Mouse (Mus musculus): ENCODE measurements around the gene Cant1. TPM values are rescaled to one million over a fixed set of nuclear protein-coding genes. Genes with fewer than 3 reads are reported as not detected.

Gene Cant1
- total RNA-seq, 1 experiment, result 45.4 TPM

DNA sequence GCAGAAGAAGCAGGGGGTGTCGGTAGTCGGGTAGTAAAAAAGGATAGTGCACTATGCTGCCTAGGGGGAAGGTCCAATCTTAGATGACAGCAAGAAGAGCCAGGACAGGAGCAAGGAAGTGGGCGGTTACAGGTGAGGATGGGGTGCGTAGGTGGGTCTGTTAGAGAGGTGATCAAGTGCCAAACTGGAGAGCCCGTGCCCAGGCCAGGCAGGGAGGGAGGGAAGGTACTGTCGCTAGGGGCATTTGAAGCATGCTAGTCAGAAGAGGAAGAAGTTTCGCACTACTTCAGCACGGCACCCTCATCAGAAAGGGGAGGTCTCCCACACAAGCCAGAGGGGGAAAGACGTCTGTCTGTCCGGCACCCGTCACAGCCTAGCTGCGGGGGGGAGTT, 448 bp downstream of the Cant1 start:
- Histone ChIP-seq H3K9me3 (ENCODE audit: control insufficient read depth, insufficient read depth, low read depth, low read length) (no peaks in the 10 kb centered on the region), H3K27ac (ENCODE audit: insufficient read depth, low read depth, low read length, poor library complexity, severe bottlenecking) (no peak overlapping the region), H3K9ac (ENCODE audit: insufficient read depth, low read depth, low read length, poor library complexity, severe bottlenecking) (peak overlapping the region; percentile 95), H3K36me3 (ENCODE audit: control insufficient read depth, insufficient read depth, low read length, poor library complexity, severe bottlenecking) (no peaks in the 10 kb centered on the region; the same call in 1 of the 2 replicates), H3K4me3 (ENCODE audit: insufficient read depth in 1 of 2, low read depth in 1 of 2, low read length in 2 of 2, poor library complexity in 1 of 2, severe bottlenecking in 1 of 2) (peak overlapping the region; percentile 88 to 89), H3K4me1 (ENCODE audit: control insufficient read depth in 2 of 2, insufficient read depth in 2 of 2, low read length in 2 of 2, poor library complexity in 1 of 2) (peaks cover 0 to 4% of the 10 kb centered on the region in 2 experiments; a peak in 1 of 4 replicates)
- no peak for TF ChIP-seq ZC3H11A (IDR thresholded peaks at IDR 0.05; ENCODE audit: borderline replicate concordance, low read depth, low read length)
- no peak for TF ChIP-seq HCFC1 (IDR thresholded peaks at IDR 0.05; ENCODE audit: borderline replicate concordance, insufficient read depth, low read length)
- TF ChIP-seq ZNF384 (IDR thresholded peaks at IDR 0.05; ENCODE audit: low read depth, low read length), result no peak
- in situ Hi-C loops (cut with MboI; ENCODE audit: low sequenced_read_pairs in 2 of 2, unreplicated experiment in 2 of 2), result no loop called here
- no peak for DNase-seq (ENCODE audit: low read depth, low spot score)

DNA sequence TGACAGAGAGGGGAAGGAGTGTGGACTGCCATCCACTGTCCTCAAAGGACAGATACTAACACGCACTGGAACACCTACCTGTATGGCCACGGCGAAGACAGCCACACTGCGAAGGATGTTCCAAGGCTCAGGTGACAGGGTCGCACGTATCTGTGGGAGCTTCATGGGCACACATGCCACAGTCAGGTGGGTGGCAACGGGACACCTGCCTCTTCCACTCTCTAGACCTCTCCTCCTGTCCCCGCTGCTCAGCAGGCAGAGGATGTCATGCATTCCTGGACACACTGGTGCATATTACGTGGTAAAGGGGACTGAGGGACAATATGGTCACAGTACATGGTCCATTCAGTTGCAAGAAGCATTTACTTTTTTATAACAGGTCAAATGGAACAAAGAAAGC, 1.4 kb downstream of the Cant1 start:
- TF ChIP-seq ZC3H11A (IDR thresholded peaks at IDR 0.05; ENCODE audit: borderline replicate concordance, low read depth, low read length) (no peak), HCFC1 (IDR thresholded peaks at IDR 0.05; ENCODE audit: borderline replicate concordance, insufficient read depth, low read length) (no peak), ZNF384 (IDR thresholded peaks at IDR 0.05; ENCODE audit: low read depth, low read length) (no peak), CHD2 (IDR thresholded peaks at IDR 0.05; ENCODE audit: low read depth, low read length) (no peak), MAFK (IDR thresholded peaks at IDR 0.05; ENCODE audit: insufficient read depth, low read depth, low read length) (no peak)
- Histone ChIP-seq H3K9ac (ENCODE audit: insufficient read depth, low read depth, low read length, poor library complexity, severe bottlenecking) (no peak overlapping the region), H3K4me3 (ENCODE audit: insufficient read depth in 1 of 2, low read depth in 1 of 2, low read length in 2 of 2, poor library complexity in 1 of 2, severe bottlenecking in 1 of 2) (peak overlapping the region in 1 of 2 experiments; percentile 16; a peak in 1 of 4 replicates), H3K27ac (ENCODE audit: insufficient read depth, low read depth, low read length, poor library complexity, severe bottlenecking) (no peak overlapping the region), H3K36me3 (ENCODE audit: control insufficient read depth, insufficient read depth, low read length, poor library complexity, severe bottlenecking) (no peaks in the 10 kb centered on the region; the same call in 1 of the 2 replicates), H3K4me1 (ENCODE audit: control insufficient read depth in 2 of 2, insufficient read depth in 2 of 2, low read length in 2 of 2, poor library complexity in 1 of 2) (peaks cover 0 to 4% of the 10 kb centered on the region in 2 experiments; a peak in 1 of 4 replicates), H3K9me3 (ENCODE audit: control insufficient read depth, insufficient read depth, low read depth, low read length) (no peaks in the 10 kb centered on the region)
- in situ Hi-C loops (cut with MboI; ENCODE audit: low sequenced_read_pairs in 2 of 2, unreplicated experiment in 2 of 2), result no loop called here
- no peak for DNase-seq (ENCODE audit: low read depth, low spot score)

DNA sequence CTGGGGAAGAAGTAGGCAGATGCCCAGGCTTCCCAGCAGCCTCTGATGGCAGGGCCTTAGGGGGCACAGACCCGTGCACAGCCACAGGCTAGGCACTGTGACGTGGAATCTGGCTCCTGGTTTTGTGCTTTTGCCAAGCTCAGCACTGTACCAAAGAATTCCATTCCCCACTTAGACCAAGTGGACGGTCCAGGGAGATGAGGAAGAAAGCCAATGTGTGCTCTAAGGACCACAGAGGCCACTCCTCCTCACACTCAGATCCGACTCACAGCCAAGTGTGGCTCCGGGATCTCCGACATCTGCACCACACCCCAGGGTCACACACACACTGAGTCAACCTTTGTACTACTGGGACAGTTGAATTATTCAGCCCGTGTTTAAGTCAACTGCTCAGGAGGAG, 2.8 kb downstream of the Cant1 start:
- no peak overlapping the region for H3K27ac ChIP-seq (ENCODE audit: insufficient read depth, low read depth, low read length, poor library complexity, severe bottlenecking)
- peaks cover 3% of the 10 kb centered on the region; the same call in 1 of the 2 replicates for H3K36me3 ChIP-seq (ENCODE audit: control insufficient read depth, insufficient read depth, low read length, poor library complexity, severe bottlenecking)
- no peak overlapping the region for H3K4me3 ChIP-seq (ENCODE audit: insufficient read depth in 1 of 2, low read depth in 1 of 2, low read length in 2 of 2, poor library complexity in 1 of 2, severe bottlenecking in 1 of 2)
- in situ Hi-C loops (cut with MboI; ENCODE audit: low sequenced_read_pairs in 2 of 2, unreplicated experiment in 2 of 2), result no loop called here
- no peak for DNase-seq (ENCODE audit: low read depth, low spot score)
- no peak overlapping the region for H3K9ac ChIP-seq (ENCODE audit: insufficient read depth, low read depth, low read length, poor library complexity, severe bottlenecking)
- TF ChIP-seq MAFK (IDR thresholded peaks at IDR 0.05; ENCODE audit: insufficient read depth, low read depth, low read length), result no peak
- TF ChIP-seq CHD2 (IDR thresholded peaks at IDR 0.05; ENCODE audit: low read depth, low read length), result no peak
- TF ChIP-seq ZNF384 (IDR thresholded peaks at IDR 0.05; ENCODE audit: low read depth, low read length), result no peak
- no peak for TF ChIP-seq HCFC1 (IDR thresholded peaks at IDR 0.05; ENCODE audit: borderline replicate concordance, insufficient read depth, low read length)
- no peak for TF ChIP-seq ZC3H11A (IDR thresholded peaks at IDR 0.05; ENCODE audit: borderline replicate concordance, low read depth, low read length)
- H3K9me3 ChIP-seq (ENCODE audit: control insufficient read depth, insufficient read depth, low read depth, low read length), result no peaks in the 10 kb centered on the region
- peaks cover 0 to 4% of the 10 kb centered on the region in 2 experiments; a peak in 2 of 4 replicates for H3K4me1 ChIP-seq (ENCODE audit: control insufficient read depth in 2 of 2, insufficient read depth in 2 of 2, low read length in 2 of 2, poor library complexity in 1 of 2)

DNA sequence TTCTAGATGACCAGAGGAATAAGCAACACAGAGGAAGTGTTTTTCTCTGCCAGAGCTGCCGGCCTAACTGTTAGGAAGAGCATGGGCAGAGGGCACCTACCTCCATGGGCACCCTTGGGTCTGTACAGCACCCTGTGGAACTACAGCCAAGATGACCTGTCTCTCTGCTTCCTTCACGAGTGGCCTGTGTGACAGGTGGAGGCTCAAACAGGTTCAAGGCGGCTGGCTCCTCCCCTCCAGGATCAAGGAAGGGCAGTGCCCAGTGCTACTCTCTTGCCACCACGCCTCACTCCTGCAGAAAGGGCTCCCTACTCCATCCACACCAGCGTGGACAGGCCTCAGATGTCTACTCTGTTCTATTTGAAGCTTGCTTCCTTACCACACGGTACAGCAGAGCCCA, 3.3 kb downstream of the Cant1 start:
- no peak overlapping the region for H3K4me3 ChIP-seq (ENCODE audit: insufficient read depth in 1 of 2, low read depth in 1 of 2, low read length in 2 of 2, poor library complexity in 1 of 2, severe bottlenecking in 1 of 2)
- DNase-seq (ENCODE audit: low read depth, low spot score), result no peak
- in situ Hi-C loops (cut with MboI; ENCODE audit: low sequenced_read_pairs in 2 of 2, unreplicated experiment in 2 of 2), result no loop called here

More for the DNA sequence above, 3.3 kb downstream of the Cant1 start:
- H3K27ac ChIP-seq (ENCODE audit: insufficient read depth, low read depth, low read length, poor library complexity, severe bottlenecking), result no peak overlapping the region
- no peak overlapping the region for H3K9ac ChIP-seq (ENCODE audit: insufficient read depth, low read depth, low read length, poor library complexity, severe bottlenecking)
- TF ChIP-seq HCFC1 (IDR thresholded peaks at IDR 0.05; ENCODE audit: borderline replicate concordance, insufficient read depth, low read length) (no peak), CHD2 (IDR thresholded peaks at IDR 0.05; ENCODE audit: low read depth, low read length) (no peak), MAFK (IDR thresholded peaks at IDR 0.05; ENCODE audit: insufficient read depth, low read depth, low read length) (no peak), ZNF384 (IDR thresholded peaks at IDR 0.05; ENCODE audit: low read depth, low read length) (no peak), ZC3H11A (IDR thresholded peaks at IDR 0.05; ENCODE audit: borderline replicate concordance, low read depth, low read length) (no peak)
- H3K36me3 ChIP-seq (ENCODE audit: control insufficient read depth, insufficient read depth, low read length, poor library complexity, severe bottlenecking), result peaks cover 5% of the 10 kb centered on the region; the same call in 1 of the 2 replicates
- no peaks in the 10 kb centered on the region for H3K9me3 ChIP-seq (ENCODE audit: control insufficient read depth, insufficient read depth, low read depth, low read length)
- peaks cover 0 to 4% of the 10 kb centered on the region in 2 experiments; a peak in 2 of 4 replicates for H3K4me1 ChIP-seq (ENCODE audit: control insufficient read depth in 2 of 2, insufficient read depth in 2 of 2, low read length in 2 of 2, poor library complexity in 1 of 2)
